Mouse (Mus musculus): ENCODE data around the gene Ptbp1. TPM values are rescaled to one million over a fixed set of nuclear protein-coding genes. Genes with fewer than 3 reads are reported as not detected.

The Ptbp1 gene
- polyA plus RNA-seq, 1 experiment = 184 TPM

GRCm38 (mm10) chr10:79910556-79910955, 56.3 kb downstream of the Ptbp1 start, which contains the start of gene Gm26602:
TSS of gene Gm26602 (plus strand) at chr10:79910856.
- 93% methylated on average over 4 of the region's 4 CpGs for WGBS

GRCm38 (mm10) chr10:79912412-79912811, 58.2 kb downstream of the Ptbp1 start:
- Histone ChIP-seq H3K4me1 (ENCODE audit: control insufficient read depth, insufficient read depth, low read length) (peaks cover 15% of the 10 kb centered on the region), H3K36me3 (ENCODE audit: control insufficient read depth, insufficient read depth, low read length) (no peaks in the 10 kb centered on the region), H3K27me3 (replicated peaks; ENCODE audit: control insufficient read depth, insufficient read depth, low read length) (no peaks in the 10 kb centered on the region), H3K4me3 (ENCODE audit: insufficient read depth, low read depth, low read length) (no peak overlapping the region), H3K27ac (ENCODE audit: insufficient read depth, low read depth, low read length) (no peak overlapping the region)
- DNase-seq = no peak
- no peak for TF ChIP-seq POLR2A (IDR thresholded peaks at IDR 0.05; ENCODE audit: low read depth, low read length)
- no peak for TF ChIP-seq CTCF (conservative IDR thresholded peaks at IDR 0.05; ENCODE audit: insufficient read depth, insufficient read length, low read depth, low read length)
- WGBS = 76% methylated on average over 20 of the region's 20 CpGs

More at GRCm38 (mm10) chr10:79910556-79910955, 56.3 kb downstream of the Ptbp1 start, which contains the start of gene Gm26602:
- Histone ChIP-seq H3K27ac (ENCODE audit: insufficient read depth, low read depth, low read length) (no peak within 1 kb of the TSS), H3K4me1 (ENCODE audit: control insufficient read depth, insufficient read depth, low read length) (peaks cover 7% of the 10 kb centered on the region; the same call in 1 of the 2 replicates), H3K36me3 (ENCODE audit: control insufficient read depth, insufficient read depth, low read length) (no peaks in the 10 kb centered on the region), H3K4me3 (ENCODE audit: insufficient read depth, low read depth, low read length) (no peak within 1 kb of the TSS), H3K27me3 (replicated peaks; ENCODE audit: control insufficient read depth, insufficient read depth, low read length) (no peaks in the 10 kb centered on the region)
- TF ChIP-seq CTCF (conservative IDR thresholded peaks at IDR 0.05; ENCODE audit: insufficient read depth, insufficient read length, low read depth, low read length) = no peak
- no peak for TF ChIP-seq POLR2A (IDR thresholded peaks at IDR 0.05; ENCODE audit: low read depth, low read length)
- no peak for DNase-seq

Other genes starting within 250 kb of the Ptbp1 start
- 0.03 and 0.07 TPM in 2 replicates for gene C2cd4c, start 240.4 kb upstream of the Ptbp1 start, polyA plus RNA-seq (2012; rRNA removed)
- gene Shc2, start 216.5 kb upstream of the Ptbp1 start, polyA plus RNA-seq (2012; rRNA removed) = 0.97 and 1.6 TPM in 2 replicates
- 0.17 TPM in 1 of 2 replicates, not detected in the other for gene Odf3l2, start 208.7 kb upstream of the Ptbp1 start, polyA plus RNA-seq (2012; rRNA removed)
- 0.44 TPM in 1 of 2 replicates, not detected in the other for gene Madcam1, start 189.9 kb upstream of the Ptbp1 start, polyA plus RNA-seq (2012; rRNA removed)
- 60.3 and 75.2 TPM in 2 replicates for gene Tpgs1, start 185.1 kb upstream of the Ptbp1 start, polyA plus RNA-seq (2012; rRNA removed)
- 159 and 183 TPM in 2 replicates for gene Cdc34, start 172.2 kb upstream of the Ptbp1 start, polyA plus RNA-seq (2012; rRNA removed)
- 0.34 and 0.94 TPM in 2 replicates for gene Gzmm, start 165.4 kb upstream of the Ptbp1 start, polyA plus RNA-seq (2012; rRNA removed)
- 825 and 914 TPM in 2 replicates for gene Bsg, start 149.9 kb upstream of the Ptbp1 start, polyA plus RNA-seq (2012; rRNA removed)
- 1.5 and 1.9 TPM in 2 replicates for gene Hcn2, start 137.8 kb upstream of the Ptbp1 start, polyA plus RNA-seq (2012; rRNA removed)
- gene Polrmt, start 107.8 kb upstream of the Ptbp1 start, polyA plus RNA-seq (2012; rRNA removed) = 66.3 and 77.9 TPM in 2 replicates
- gene Fgf22, start 99.4 kb upstream of the Ptbp1 start, polyA plus RNA-seq (2012; rRNA removed) = not detected in 2 replicates
- gene Rnf126, start 87.5 kb upstream of the Ptbp1 start, polyA plus RNA-seq (2012; rRNA removed) = 90.2 and 122 TPM in 2 replicates
- 17.0 and 24.1 TPM in 2 replicates for gene Fstl3, start 77.2 kb upstream of the Ptbp1 start, polyA plus RNA-seq (2012; rRNA removed)
- gene Prss57, start 63.5 kb upstream of the Ptbp1 start, polyA plus RNA-seq (2012; rRNA removed) = 0.03 and 0.08 TPM in 2 replicates
- 110 and 121 TPM in 2 replicates for gene Palm, start 60.9 kb upstream of the Ptbp1 start, polyA plus RNA-seq (2012; rRNA removed)
- 17.9 and 19.9 TPM in 2 replicates for gene Misp, start 33.4 kb upstream of the Ptbp1 start, polyA plus RNA-seq (2012; rRNA removed)
- gene Prtn3, start 20.0 kb downstream of the Ptbp1 start, polyA plus RNA-seq (2012; rRNA removed) = 0.67 and 0.99 TPM in 2 replicates
- gene Plppr3, start 20.2 kb downstream of the Ptbp1 start, polyA plus RNA-seq (2012; rRNA removed) = 2.7 and 3.2 TPM in 2 replicates
- gene Elane, start 31.8 kb downstream of the Ptbp1 start, polyA plus RNA-seq (2012; rRNA removed) = 0.10 TPM in 1 of 2 replicates, not detected in the other
- gene Cfd, start 36.4 kb downstream of the Ptbp1 start, polyA plus RNA-seq (2012; rRNA removed) = 1,335 and 2,389 TPM in 2 replicates
- gene Med16, start 54.5 kb downstream of the Ptbp1 start, polyA plus RNA-seq (2012; rRNA removed) = 57.1 and 75.4 TPM in 2 replicates
- gene Gm26602, start 56.4 kb downstream of the Ptbp1 start, polyA plus RNA-seq (2012; rRNA removed) = not detected in 2 replicates
- gene Kiss1r, start 62.5 kb downstream of the Ptbp1 start, polyA plus RNA-seq (2012; rRNA removed) = 5.6 and 9.2 TPM in 2 replicates
- gene R3hdm4, start 66.8 kb downstream of the Ptbp1 start, polyA plus RNA-seq (2012; rRNA removed) = 146 and 154 TPM in 2 replicates
- gene Arid3a, start 72.6 kb downstream of the Ptbp1 start, polyA plus RNA-seq (2012; rRNA removed) = 6.7 and 8.1 TPM in 2 replicates
- gene Wdr18, start 105.7 kb downstream of the Ptbp1 start, polyA plus RNA-seq (2012; rRNA removed) = 60.4 and 67.5 TPM in 2 replicates
- gene Grin3b, start 116.3 kb downstream of the Ptbp1 start, polyA plus RNA-seq (2012; rRNA removed) = 1.6 and 2.0 TPM in 2 replicates
- gene Tmem259, start 129.9 kb downstream of the Ptbp1 start, polyA plus RNA-seq (2012; rRNA removed) = 262 and 316 TPM in 2 replicates
- 52.3 and 55.5 TPM in 2 replicates for gene Cnn2, start 134.2 kb downstream of the Ptbp1 start, polyA plus RNA-seq (2012; rRNA removed)
- 10.6 and 11.8 TPM in 2 replicates for gene Abca7, start 142.1 kb downstream of the Ptbp1 start, polyA plus RNA-seq (2012; rRNA removed)
- gene Arhgap45, start 162.2 kb downstream of the Ptbp1 start, polyA plus RNA-seq (2012; rRNA removed) = 9.6 and 25.5 TPM in 2 replicates
- gene Polr2e, start 185.4 kb downstream of the Ptbp1 start, polyA plus RNA-seq (2012; rRNA removed) = 230 and 235 TPM in 2 replicates
- gene Gpx4, start 192.7 kb downstream of the Ptbp1 start, polyA plus RNA-seq (2012; rRNA removed) = 1,431 and 1,557 TPM in 2 replicates

Measured in kidney, adult 2 months (tissue).